Mouse (Mus musculus): ENCODE data around the gene Spg7.

- TF ChIP-seq CTCF (IDR thresholded peaks at IDR 0.05) (no peak), EP300 (IDR thresholded peaks at IDR 0.05) (peak; percentile 75)
Observed at GRCm38 (mm10) chr8:123022727-123023126, 40.0 kb upstream of the Spg7 start.
